Mouse (Mus musculus): ENCODE measurements around the gene Esr1.

GRCm38 (mm10) chr10:4570778-4571177 is 40.6 kb upstream of the Esr1 start:
- TF ChIP-seq CTCF (IDR thresholded peaks at IDR 0.05; ENCODE audit: low read depth, low read length) (no peak), GATA1 (IDR thresholded peaks at IDR 0.05; ENCODE audit: borderline replicate concordance, low read length) (no peak), GATA2 (IDR thresholded peaks at IDR 0.05; ENCODE audit: borderline replicate concordance, low read depth, low read length) (no peak), TAL1 (conservative IDR thresholded peaks at IDR 0.05; ENCODE audit: low read depth, low read length) (no peak), POLR2AphosphoS5 (IDR thresholded peaks at IDR 0.05; ENCODE audit: insufficient replicate concordance, low read depth, low read length) (no peak)
